Mouse (Mus musculus) heart, adult 2 months (tissue): ENCODE measurements around the gene Tubgcp4. TPM values are rescaled to one million over a fixed set of nuclear protein-coding genes. Genes with fewer than 3 reads are reported as not detected.

Source experiments
- DNase-seq, 2 experiments: peaks; one replicate each; pipeline ENCODE4 v3.0.0; 2021
- H3K27ac ChIP-seq: fragments of 200-600 bp; 2 replicates; pipeline ENCODE4 v1.8.1; 2022
- H3K27me3 ChIP-seq: fragments of 200-500 bp; 2 replicates; pipeline ENCODE4 v1.6.1; 2012; ENCODE audit warnings: mild to moderate bottlenecking, low read length, inconsistent platforms, mixed read lengths; ENCODE audit not compliant: control insufficient read depth, insufficient read depth
- H3K36me3 ChIP-seq: fragments of 200-500 bp; 2 replicates; pipeline ENCODE4 v1.6.1; 2012; ENCODE audit warnings: low read length, inconsistent platforms; ENCODE audit not compliant: control insufficient read depth, insufficient read depth
- H3K4me1 ChIP-seq: fragments of 200-500 bp; 2 replicates; pipeline ENCODE4 v1.6.1; 2011; ENCODE audit warnings: low read length; ENCODE audit not compliant: control insufficient read depth, insufficient read depth
- H3K4me3 ChIP-seq: fragments of 200-600 bp; 2 replicates; pipeline ENCODE4 v1.8.1; 2022
- H3K79me2 ChIP-seq: fragments of 200-500 bp; replicated peaks from 2 replicates; pipeline ENCODE4 v1.6.1; 2012; ENCODE audit warnings: mild to moderate bottlenecking, inconsistent platforms, low read length, moderate library complexity, mixed read lengths; ENCODE audit not compliant: control insufficient read depth, insufficient read depth
- H3K9ac ChIP-seq: fragments of 200-500 bp; 2 replicates; pipeline ENCODE4 v1.6.1; 2012; ENCODE audit warnings: low read depth, mild to moderate bottlenecking, control low read depth, inconsistent platforms, low read length, mixed read lengths
- CTCF ChIP-seq: fragments of 200-600 bp; IDR thresholded peaks from 2 replicates; pipeline ENCODE4 v1.8.1; 2022; ENCODE audit warnings: antibody characterized with exemption, mild to moderate bottlenecking, moderate library complexity
- EP300 ChIP-seq: fragments of 200-500 bp; IDR thresholded peaks from 2 replicates; pipeline ENCODE4 v1.6.1; 2011; ENCODE audit warnings: low read depth, low read length, control low read depth; ENCODE audit not compliant: insufficient read depth
- POLR2A ChIP-seq: fragments of 200-500 bp; IDR thresholded peaks from 2 replicates; pipeline ENCODE4 v1.6.1; 2011; ENCODE audit warnings: mild to moderate bottlenecking, low read depth, low read length, control low read depth; ENCODE audit not compliant: insufficient read depth
- WGBS: fragments of 180-500 bp; shearing (Covaris S2); methylation state at CpG from one replicate; pipeline ENCODE4 v1.1.7; 2018; 5-methylcytosine and 5-hydroxymethylcytosine counted together
- intact Hi-C: fragments of 180-260 bp; cut with DNase I; formaldehyde crosslinking; loops from one replicate; pipeline ENCODE4 v1.15.1; 2025
- polyA plus RNA-seq: library from polyadenylated mRNA; depleted of rRNA; stranded (reverse); fragments of >200 nt; gene quantifications from 2 replicates; pipeline ENCODE4 v1.2.3, GENCODE M21; 2012
- total RNA-seq, 2 experiments: library from RNA; stranded (reverse); gene quantifications; 2 replicates each; pipeline ENCODE4 v1.2.3; 2021

Gene Tubgcp4
- total and polyA plus RNA-seq, 3 experiments = 13.7 to 18.5 (median 14.3) TPM

GRCm38 (mm10) chr2:121183431-121183830, 13.0 kb downstream of the Tubgcp4 start:
- peaks cover 3% of the 10 kb centered on the region; the same call in 1 of the 2 replicates for H3K36me3 ChIP-seq
- no peak for DNase-seq
- intact Hi-C loops = no loop called here

GRCm38 (mm10) chr2:121184142-121184541, 13.7 kb downstream of the Tubgcp4 start:
- H3K4me3 ChIP-seq = no peak overlapping the region
- WGBS = 94% methylated on average over 7 of the region's 7 CpGs
- H3K27me3 ChIP-seq = no peaks in the 10 kb centered on the region
- DNase-seq = no peak
- H3K27ac ChIP-seq = no peak overlapping the region
- no peaks in the 10 kb centered on the region for H3K79me2 ChIP-seq
- TF ChIP-seq CTCF = no peak
- no peak for TF ChIP-seq EP300
- no peak for TF ChIP-seq POLR2A
- no peak overlapping the region for H3K9ac ChIP-seq
- intact Hi-C loops = no loop called here
- H3K4me1 ChIP-seq = no peaks in the 10 kb centered on the region
- H3K36me3 ChIP-seq = peaks cover 2% of the 10 kb centered on the region; the same call in 1 of the 2 replicates

More at GRCm38 (mm10) chr2:121183431-121183830, 13.0 kb downstream of the Tubgcp4 start:
- Histone ChIP-seq H3K27me3 (no peaks in the 10 kb centered on the region), H3K4me1 (no peaks in the 10 kb centered on the region), H3K79me2 (no peaks in the 10 kb centered on the region), H3K4me3 (no peak overlapping the region), H3K9ac (no peak overlapping the region), H3K27ac (no peak overlapping the region)
- TF ChIP-seq POLR2A (no peak), EP300 (no peak), CTCF (no peak)
- 84% methylated on average over 5 of the region's 5 CpGs for WGBS

DNA sequence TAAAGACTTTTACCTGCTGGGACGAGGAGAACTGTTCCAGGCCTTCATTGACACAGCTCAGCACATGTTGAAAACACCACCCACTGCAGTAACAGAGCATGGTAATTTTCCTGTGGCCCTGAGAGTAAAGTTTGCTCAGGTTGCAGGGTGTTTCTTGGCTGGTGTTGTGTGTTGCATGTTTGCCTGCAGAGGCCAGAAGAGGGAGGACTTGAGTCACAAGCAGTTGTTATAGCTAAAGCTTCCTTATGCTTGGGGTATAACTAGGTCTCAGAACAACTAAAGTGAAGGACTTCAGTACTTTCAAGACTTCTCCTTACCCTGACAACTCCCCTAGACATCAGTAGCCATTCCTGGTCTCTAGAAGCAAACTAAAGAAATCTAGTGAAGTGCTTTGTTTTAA, 18.1 kb downstream of the Tubgcp4 start:
- H3K27ac ChIP-seq = no peak overlapping the region
- DNase-seq = no peak
- TF ChIP-seq EP300 = no peak
- TF ChIP-seq POLR2A = no peak
- peak; percentile 40 for TF ChIP-seq CTCF
- peaks cover 7% of the 10 kb centered on the region for H3K36me3 ChIP-seq
- intact Hi-C loops = loop anchor here (5.0 kb wide), 1 partner anchor 169 kb away; the partner anchor contains the start of genes Ckmt1 and Ppip5k1
- no peaks in the 10 kb centered on the region for H3K27me3 ChIP-seq
- no peak overlapping the region for H3K4me3 ChIP-seq
- 87% methylated on average over 1 of the region's 1 CpGs for WGBS
- H3K9ac ChIP-seq = no peak overlapping the region
- H3K4me1 ChIP-seq = no peaks in the 10 kb centered on the region; the same call in 1 of the 2 replicates
- H3K79me2 ChIP-seq = no peaks in the 10 kb centered on the region

- H3K27me3 ChIP-seq = no peaks in the 10 kb centered on the region
- no peaks in the 10 kb centered on the region; the same call in 1 of the 2 replicates for H3K4me1 ChIP-seq
- WGBS = 86% methylated on average over 9 of the region's 9 CpGs
- intact Hi-C loops = no loop called here
- peaks cover 14% of the 10 kb centered on the region for H3K36me3 ChIP-seq
- TF ChIP-seq CTCF (no peak), EP300 (no peak), POLR2A (no peak)
- H3K4me3 ChIP-seq = no peak overlapping the region
- no peak for DNase-seq
- no peak overlapping the region for H3K27ac ChIP-seq
- no peak overlapping the region for H3K9ac ChIP-seq
- no peaks in the 10 kb centered on the region for H3K79me2 ChIP-seq
Observed at GRCm38 (mm10) chr2:121195466-121195865, 25.0 kb downstream of the Tubgcp4 start.

DNA sequence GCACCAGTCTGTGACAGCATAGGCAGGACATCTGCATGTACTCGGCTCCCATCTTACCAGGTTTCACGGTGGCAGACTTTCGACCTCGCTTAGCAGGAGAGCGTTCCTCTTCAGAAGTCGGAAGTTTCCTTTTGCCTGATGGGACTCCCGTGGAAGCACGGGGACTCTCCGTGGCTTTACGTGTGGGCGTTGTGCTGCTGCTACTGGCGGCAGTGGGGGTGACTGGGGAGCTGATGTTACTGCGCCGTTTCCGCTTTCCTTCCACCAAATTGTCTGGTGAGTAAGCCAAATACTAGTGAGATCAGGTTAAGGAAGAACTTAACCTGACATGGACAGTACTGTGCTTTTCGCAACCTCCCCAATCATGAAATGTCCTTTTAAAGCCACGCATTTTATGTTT, 33.8 kb downstream of the Tubgcp4 start:
- H3K9ac ChIP-seq = no peak overlapping the region
- no peaks in the 10 kb centered on the region; the same call in 1 of the 2 replicates for H3K36me3 ChIP-seq
- DNase-seq = no peak
- 92% methylated on average over 17 of the region's 17 CpGs for WGBS
- H3K27me3 ChIP-seq = no peaks in the 10 kb centered on the region
- no peaks in the 10 kb centered on the region for H3K79me2 ChIP-seq
- intact Hi-C loops = no loop called here
- no peak overlapping the region for H3K4me3 ChIP-seq
- TF ChIP-seq EP300 (no peak), POLR2A (no peak), CTCF (no peak)
- no peaks in the 10 kb centered on the region for H3K4me1 ChIP-seq
- no peak overlapping the region for H3K27ac ChIP-seq

- intact Hi-C loops = no loop called here
- no peak overlapping the region for H3K4me3 ChIP-seq
Observed at GRCm38 (mm10) chr2:121206541-121206940, 36.1 kb downstream of the Tubgcp4 start.

More at GRCm38 (mm10) chr2:121206541-121206940, 36.1 kb downstream of the Tubgcp4 start:
- TF ChIP-seq EP300 (no peak), POLR2A (no peak), CTCF (no peak)
- no peaks in the 10 kb centered on the region for H3K27me3 ChIP-seq
- H3K4me1 ChIP-seq = no peaks in the 10 kb centered on the region
- H3K9ac ChIP-seq = no peak overlapping the region
- no peaks in the 10 kb centered on the region for H3K79me2 ChIP-seq
- no peak for DNase-seq
- WGBS = 94% methylated on average over 3 of the region's 3 CpGs
- no peaks in the 10 kb centered on the region for H3K36me3 ChIP-seq
- no peak overlapping the region for H3K27ac ChIP-seq
